Mouse (Mus musculus): ENCODE measurements around the gene Rrp1. TPM values are rescaled to one million over a fixed set of nuclear protein-coding genes. Genes with fewer than 3 reads are reported as not detected.
A peak's percentile ranks its signal among the peaks of the same experiment; 100 is the strongest.

Rrp1 gene
- 199 and 221 TPM in 2 replicates for total RNA-seq (2021)
- long read RNA-seq, experiment 1, partial matches to known transcripts, result 17 of 43 reads
- long read RNA-seq, experiment 1, other reads (novel, unspliced or antisense), result 26 of 43 reads
- long read RNA-seq, experiment 2, partial matches to known transcripts, result 22 of 40 reads
- long read RNA-seq, experiment 2, other reads (novel, unspliced or antisense), result 18 of 40 reads

DNA sequence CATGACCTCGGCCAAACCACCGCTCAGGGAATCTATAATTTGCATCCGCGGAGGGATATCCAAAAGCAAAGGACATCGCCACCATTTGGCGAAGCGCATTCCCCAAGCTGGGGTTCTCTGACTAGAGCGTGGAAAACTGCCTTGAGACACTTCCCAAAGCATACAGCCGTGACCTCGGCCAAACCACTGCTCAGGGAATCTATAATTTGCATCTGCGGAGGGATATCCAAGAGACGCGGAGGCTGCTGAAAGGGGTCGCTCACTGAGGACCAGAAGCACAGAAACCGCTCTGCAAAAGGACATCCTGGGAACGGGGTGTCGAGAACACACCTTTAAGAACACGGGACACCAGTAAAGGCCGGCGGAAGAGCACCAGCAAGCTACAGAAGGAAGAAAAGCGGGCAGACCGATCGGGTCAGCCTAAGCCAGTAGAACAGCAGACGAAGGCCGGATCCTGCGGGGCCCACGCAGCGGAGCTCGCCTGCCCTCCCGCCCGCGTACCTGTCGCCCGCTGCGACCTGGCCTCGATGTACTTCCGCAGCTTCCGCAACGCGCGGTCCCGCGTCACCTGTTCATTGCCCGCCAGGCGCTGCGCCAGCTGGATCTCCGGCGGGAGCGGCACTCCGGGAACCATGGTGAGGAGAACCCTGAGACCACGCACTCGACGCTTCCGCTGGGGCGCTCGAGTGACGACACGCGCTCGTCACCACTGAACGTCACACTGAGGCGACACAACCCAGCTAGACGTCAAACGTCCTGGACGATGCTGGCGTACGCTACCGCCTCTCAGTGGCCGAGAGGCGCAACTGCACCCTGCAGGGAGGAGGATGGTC is at the start of gene Rrp1:
Rrp1 (minus strand) TSS at position 725 of the 833 bp plus-strand sequence.
- DNase-seq, result peak; percentile 95

GRCm38 (mm10) chr10:78461767-78462166 is 48.9 kb upstream of the Rrp1 start:
- DNase-seq, result no peak

DNA sequence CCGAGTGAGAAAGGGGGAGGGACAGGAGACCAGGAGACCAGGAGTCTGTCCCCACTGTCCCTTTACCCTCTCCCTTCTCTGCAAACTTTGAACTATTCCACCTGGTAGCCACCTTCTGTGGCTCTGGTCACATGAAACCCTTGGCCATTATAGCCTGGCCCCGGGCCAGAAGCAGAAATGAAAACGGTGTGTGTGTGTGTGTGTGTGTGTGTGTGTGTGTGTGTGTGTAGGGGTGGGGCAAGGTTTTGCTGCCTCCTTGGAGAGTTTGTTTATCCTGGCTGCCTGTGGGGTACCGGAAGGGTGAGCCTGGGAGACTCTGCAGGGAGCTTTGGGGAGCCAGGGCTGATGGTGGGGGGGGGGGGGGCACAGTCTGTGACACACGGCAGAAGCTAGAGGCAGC is 47.6 kb upstream of the Rrp1 start:
- DNase-seq, result no peak

DNA sequence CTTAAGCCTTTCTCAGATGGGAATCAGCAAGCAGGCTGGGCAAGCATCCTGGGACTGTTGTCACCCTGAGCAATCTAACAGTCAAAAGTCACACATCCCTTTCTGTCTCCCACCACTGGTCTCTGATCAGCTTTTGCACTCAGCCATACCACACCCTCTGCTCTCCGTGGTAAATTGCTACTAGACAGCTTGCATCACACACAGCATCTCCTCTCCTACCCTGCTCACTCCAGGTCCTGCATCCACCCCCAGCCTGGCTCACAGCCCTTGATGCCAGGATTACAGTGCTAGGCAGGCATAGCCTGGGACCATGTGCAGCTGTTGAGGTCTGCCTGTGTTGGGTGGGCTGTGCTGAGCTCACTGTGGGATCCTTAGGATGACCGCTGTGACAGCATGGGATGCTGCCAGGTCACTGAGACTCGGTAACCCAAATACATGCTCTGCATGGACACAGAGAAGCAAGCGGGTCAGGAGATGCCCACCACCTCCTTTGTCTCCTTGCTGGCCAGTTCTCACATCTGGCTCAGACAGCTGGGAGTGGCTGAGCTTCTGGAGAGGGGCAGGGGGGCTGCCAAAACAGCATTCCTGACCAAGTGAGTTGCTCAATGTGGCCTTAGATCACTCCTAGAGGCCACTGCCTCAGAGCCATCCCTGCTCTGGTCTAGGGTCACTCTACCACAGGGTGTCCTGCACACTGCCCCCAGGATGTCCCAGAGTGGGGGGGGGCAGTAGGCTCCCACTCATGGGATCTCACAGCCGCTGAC is 45.7 kb upstream of the Rrp1 start:
- no peak for DNase-seq

GRCm38 (mm10) chr10:78457495-78458347 is 44.9 kb upstream of the Rrp1 start:
- DNase-seq, result peak; percentile 80

DNA sequence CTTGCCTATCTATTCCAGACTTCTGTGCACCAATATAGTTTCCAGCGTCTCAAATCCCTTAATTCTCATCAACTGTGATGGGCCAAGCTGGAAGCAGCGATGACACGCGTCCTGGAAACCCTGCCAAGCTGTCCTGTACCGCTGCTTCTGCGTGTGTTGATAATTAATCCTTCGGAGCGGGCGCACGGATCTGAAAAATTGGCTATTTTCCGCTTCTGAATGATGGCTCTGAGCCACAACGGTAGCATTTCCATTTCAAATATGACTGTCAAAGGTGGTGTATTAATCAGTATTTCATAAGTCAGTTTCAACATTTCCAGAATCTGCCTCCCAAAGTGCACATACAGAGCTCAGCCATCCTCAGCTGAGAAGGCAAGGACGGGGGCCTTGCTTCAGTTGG is 43.9 kb upstream of the Rrp1 start:
- DNase-seq, result no peak

- DNase-seq, result peak; percentile 57
Observed at GRCm38 (mm10) chr10:78452641-78453040, 39.8 kb upstream of the Rrp1 start.

DNA sequence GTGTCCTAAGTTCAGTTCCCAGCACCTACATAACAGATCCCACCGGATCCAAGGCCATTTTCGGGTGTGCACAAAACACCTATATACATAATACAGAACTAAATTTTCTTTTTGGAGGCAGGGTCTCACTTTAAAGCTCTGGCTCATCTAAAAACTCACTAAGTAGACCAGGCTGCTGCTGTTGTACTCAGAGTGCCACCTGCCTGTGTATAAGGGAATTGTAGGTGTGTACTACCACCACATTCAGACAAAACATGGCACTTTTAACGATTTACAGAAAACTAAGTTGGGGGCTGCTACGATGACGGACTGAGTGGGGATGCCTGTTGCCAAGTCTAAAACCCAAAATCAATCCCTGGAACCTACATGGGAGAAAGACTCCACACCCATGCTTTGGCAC is 37.9 kb upstream of the Rrp1 start:
- no peak for DNase-seq

DNA sequence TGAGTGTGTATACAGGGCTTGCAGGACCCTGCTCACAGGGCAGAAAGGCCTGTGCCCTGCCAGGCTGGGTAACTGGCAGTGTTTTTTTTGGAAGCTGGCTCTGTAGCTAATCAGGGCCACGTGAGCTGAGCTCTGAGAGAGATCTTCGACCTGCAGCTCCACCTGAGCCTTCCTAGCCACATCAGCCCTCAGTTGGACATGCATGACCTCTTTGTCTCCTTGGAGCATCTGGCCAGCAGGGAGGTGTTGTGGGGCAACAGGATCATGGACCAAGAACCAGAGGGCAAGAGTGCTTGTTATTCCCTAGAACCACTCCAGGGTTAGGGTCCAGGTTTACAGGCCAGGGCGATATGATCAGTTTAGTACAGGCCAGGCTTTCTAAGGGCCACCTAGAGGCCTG is 34.6 kb upstream of the Rrp1 start:
- DNase-seq, result no peak

DNA sequence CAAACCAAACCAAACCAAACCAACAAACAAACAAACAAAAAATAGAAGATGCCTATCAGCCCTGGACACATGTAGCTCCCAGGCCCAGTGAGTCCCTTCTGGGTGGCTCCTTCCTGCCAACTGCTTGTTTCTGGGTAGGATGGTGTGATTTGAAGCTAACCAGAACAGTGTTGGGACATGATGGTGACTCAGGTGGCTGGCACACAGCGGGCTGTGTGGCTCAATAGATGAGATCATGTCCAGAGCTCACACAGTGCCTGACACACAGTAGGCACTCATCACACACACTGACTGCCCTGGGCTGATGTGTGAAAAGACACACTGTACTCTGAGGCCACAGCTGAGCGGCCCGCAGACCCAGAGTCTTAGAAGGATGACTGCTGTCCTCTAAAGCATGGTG is 33.4 kb upstream of the Rrp1 start:
- no peak for DNase-seq

- DNase-seq, result no peak
Observed at GRCm38 (mm10) chr10:78442292-78442691, 29.4 kb upstream of the Rrp1 start.

GRCm38 (mm10) chr10:78441606-78442005 is 28.8 kb upstream of the Rrp1 start:
- DNase-seq, result no peak

DNA sequence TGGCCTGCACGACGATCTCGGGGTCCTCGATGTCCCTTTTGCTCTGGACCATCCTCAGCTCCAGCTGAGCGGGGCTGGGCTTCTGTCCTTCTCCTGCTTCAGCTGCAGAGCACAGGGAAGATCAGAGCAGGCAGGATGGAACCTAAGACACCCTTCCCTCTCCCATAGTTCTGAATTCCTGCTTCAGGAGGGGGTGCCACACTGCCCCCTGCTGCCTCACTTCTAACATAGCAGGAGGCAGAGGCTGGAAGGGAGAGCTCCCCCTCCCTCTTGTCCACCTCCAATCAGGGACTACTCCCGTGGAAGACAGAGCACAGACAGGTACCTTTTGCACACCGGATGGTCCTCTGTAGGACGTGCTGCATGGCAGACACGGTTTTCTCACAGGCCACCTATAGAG is 28.0 kb upstream of the Rrp1 start:
- DNase-seq, result peak; percentile 50

GRCm38 (mm10) chr10:78439990-78440389 is 27.1 kb upstream of the Rrp1 start:
- no peak for DNase-seq

DNA sequence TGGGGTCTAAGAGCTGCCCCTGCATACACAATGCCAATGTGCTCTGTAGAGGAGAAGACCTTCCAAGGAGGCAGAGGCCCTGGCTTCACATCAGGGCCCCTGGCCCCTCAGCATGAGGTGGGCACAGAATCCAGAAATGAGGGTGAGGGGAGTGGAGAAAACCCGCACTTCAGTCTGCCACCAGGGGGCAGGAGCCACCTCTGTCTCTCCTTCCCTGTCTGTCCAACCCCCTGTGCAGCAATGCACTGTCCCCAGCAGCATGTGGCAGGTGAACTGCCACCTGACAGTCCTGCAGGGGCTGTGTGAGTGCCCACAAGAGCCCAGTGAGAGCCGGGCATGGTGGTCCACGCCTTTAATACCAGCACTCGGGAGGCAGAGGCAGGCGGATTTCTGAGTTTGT is 26.7 kb upstream of the Rrp1 start:
- no peak for DNase-seq

DNA sequence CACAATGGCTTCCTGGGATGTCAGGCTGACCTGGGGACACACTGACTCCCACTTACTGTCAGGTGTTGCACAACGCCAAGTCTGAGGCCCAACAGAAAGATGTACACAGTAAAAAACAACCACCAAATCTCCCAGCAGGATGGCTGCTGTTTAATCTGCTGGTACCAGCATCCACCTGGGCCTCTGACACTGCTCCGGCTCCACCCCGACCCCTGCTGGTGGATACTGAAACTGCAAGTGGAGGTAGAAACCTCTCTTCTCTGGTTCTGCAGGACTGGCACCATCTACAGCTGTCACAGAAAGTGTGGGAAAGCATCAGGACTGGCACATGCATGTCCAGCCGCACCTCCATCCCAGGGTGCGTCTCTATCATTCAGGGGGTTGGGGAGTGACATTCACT is 25.3 kb upstream of the Rrp1 start:
- peak; percentile 90 for DNase-seq

DNA sequence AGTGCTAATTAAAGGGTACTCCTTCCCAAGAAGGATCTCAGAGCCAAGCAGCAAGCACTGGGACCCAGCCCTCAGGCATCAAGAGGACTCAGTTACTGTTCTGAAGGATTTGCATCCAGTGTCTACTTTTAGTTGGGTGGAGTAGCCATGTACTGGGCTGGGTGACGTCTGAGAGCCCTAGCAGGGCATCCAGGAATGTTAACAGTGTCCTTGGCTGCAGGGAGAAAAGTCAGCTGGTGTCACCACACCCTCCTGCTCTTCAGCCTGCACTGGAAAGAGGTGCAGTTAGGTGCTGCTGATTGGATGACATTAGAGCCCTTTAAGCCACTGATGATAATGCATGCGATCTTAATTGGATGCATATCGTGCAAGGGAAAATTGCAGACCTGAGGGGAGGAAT is 20.0 kb upstream of the Rrp1 start:
- DNase-seq, result no peak

GRCm38 (mm10) chr10:78429776-78430175 is 16.9 kb upstream of the Rrp1 start:
- no peak for DNase-seq

DNA sequence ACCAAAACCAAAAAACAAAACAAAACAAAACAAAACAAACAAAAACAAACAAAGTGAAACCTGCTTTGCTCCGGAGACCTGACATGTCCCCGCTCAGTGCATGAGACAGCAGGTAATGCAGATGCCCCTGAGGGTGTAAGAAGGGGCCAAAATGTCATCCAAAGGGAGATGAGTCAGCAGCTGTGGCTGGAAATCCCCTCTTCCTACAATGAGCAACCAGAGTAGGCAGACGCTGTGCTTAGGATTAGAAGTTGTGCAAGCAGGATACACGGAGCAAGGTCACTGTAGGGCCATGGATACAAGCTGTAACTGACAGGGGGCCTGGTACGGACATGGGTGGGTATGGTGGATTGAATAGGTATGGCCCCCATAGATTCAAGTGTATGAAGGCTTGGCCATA is 16.3 kb upstream of the Rrp1 start:
- no peak for DNase-seq

DNA sequence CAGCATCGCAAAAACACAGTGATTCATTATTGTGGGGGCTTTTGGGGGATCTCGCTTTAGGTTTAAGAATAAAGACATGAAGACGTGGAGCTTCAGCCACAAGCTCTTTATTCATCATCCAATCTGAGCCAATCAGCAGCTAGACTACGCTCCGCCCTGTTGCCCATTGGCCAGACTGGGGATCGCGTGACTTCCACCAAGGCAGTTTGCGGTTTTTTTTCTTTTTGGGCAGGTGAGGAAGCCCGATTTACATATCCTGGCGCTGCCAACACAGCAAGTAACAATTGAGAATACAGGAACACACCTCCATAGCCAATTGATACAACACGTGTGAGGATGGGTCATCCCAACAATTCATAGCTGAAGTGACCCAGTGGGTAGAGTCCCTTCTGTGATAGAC is 15.2 kb upstream of the Rrp1 start:
- no peak for DNase-seq

DNA sequence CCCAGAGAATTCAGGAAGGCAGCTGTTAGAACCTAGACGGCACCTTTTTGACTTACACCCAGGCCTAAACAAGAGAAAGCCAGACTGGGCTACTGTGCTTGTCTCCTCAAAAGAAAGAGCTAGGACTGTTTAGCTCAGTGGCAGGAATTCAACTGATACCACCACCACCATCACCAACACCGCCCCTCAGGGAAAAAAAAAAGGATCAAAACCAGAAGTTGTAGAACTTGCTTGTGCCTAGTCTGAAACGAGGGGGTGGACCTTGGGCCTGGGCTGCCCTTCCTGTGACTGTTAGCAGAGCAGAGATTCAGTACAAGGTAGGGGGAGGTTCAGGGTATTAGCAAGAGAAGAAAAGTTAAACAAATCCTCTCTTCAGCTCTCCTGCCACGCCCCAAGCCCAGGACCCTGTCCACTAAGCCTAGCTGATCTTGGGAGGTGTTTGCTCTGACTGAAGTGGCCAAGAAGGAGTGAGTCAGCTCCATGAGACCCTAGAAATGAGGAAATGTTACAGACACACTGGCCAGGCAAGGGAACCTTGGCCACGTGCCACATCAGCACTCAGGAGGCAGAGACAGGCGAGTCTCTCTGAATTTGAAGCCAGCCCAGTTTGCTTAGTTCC is 13.4 kb upstream of the Rrp1 start:
- DNase-seq, result peak; percentile 46
